Mouse (Mus musculus) heart, embryonic 16.5 days (tissue): ENCODE measurements around the gene Pde4b. TPM values are rescaled to one million over a fixed set of nuclear protein-coding genes. Genes with fewer than 3 reads are reported as not detected.

Experiments
- ATAC-seq: fragments of 200-750 bp; cut with Nextera tagmentation; replicated peaks from 2 replicates; pipeline ENCODE4 v1.8.0; 2017; ENCODE audit warnings: moderate number of reproducible peaks; ENCODE audit not compliant: insufficient read depth, low FRiP score; ENCODE audit errors: extremely low read depth
- H3K27ac ChIP-seq: fragments of 300-500 bp; sonication (generic); 2 replicates; pipeline ENCODE4 v1.5.1; 2014; ENCODE audit warnings: mild to moderate bottlenecking, low read length, control low read depth, moderate library complexity
- H3K27me3 ChIP-seq: fragments of 300-500 bp; sonication (generic); 2 replicates; pipeline ENCODE4 v1.6.1; 2014; ENCODE audit warnings: low read length, mixed read lengths; ENCODE audit not compliant: control insufficient read depth, insufficient read depth
- H3K36me3 ChIP-seq: fragments of 300-500 bp; sonication (generic); 2 replicates; pipeline ENCODE4 v1.6.1; 2014; ENCODE audit not compliant: control insufficient read depth, insufficient read depth
- H3K4me1 ChIP-seq: fragments of 300-500 bp; sonication (generic); 2 replicates; pipeline ENCODE4 v1.6.1; 2014; ENCODE audit warnings: low read length, mixed read lengths; ENCODE audit not compliant: control insufficient read depth, insufficient read depth
- H3K4me2 ChIP-seq: fragments of 300-500 bp; sonication (generic); 2 replicates; pipeline ENCODE4 v1.6.1; 2014; ENCODE audit warnings: low read depth, mild to moderate bottlenecking, control low read depth, low read length
- H3K4me3 ChIP-seq: fragments of 300-500 bp; sonication (generic); 2 replicates; pipeline ENCODE4 v1.5.1; 2014; ENCODE audit warnings: mild to moderate bottlenecking, control low read depth, low read length
- H3K9ac ChIP-seq: fragments of 300-500 bp; sonication (generic); 2 replicates; pipeline ENCODE4 v1.6.1; 2014; ENCODE audit warnings: low read length, control low read depth
- H3K9me3 ChIP-seq: fragments of 300-500 bp; sonication (generic); replicated peaks from 2 replicates; pipeline ENCODE4 v1.6.1; 2016; ENCODE audit warnings: low read length; ENCODE audit not compliant: control insufficient read depth
- WGBS: fragments of 180-500 bp; shearing (Covaris S2); extraction: QIAGEN DNeasy Blood & Tissue Kit; methylation state at CpG from one replicate; pipeline ENCODE4 v1.1.7; 2014; 5-methylcytosine and 5-hydroxymethylcytosine counted together
- polyA plus RNA-seq: library from polyadenylated mRNA; unstranded; fragments of >200 nt; fragmentation: Nextera tagmentation; extraction: Ambion mirVana; gene quantifications from 2 replicates; pipeline ENCODE4 v1.2.1, GENCODE M21; 2015

Pde4b gene
- polyA plus RNA-seq, 1 experiment from 2014 or later = 28.4 TPM

GRCm38 (mm10) chr4:102584601-102585265 lies 497.4 kb downstream of the Pde4b start:
- no peak for ATAC-seq
- Histone ChIP-seq H3K4me2 (no peak overlapping the region), H3K36me3 (no peaks in the 10 kb centered on the region), H3K9ac (no peak overlapping the region), H3K4me1 (peaks cover 35% of the 10 kb centered on the region), H3K27ac (peak overlapping the region; percentile 34), H3K9me3 (no peaks in the 10 kb centered on the region), H3K27me3 (no peaks in the 10 kb centered on the region), H3K4me3 (no peak overlapping the region)
- 49% methylated on average over 6 of the region's 6 CpGs for WGBS

- Histone ChIP-seq H3K9me3 (no peaks in the 10 kb centered on the region), H3K4me3 (no peak overlapping the region), H3K27me3 (no peaks in the 10 kb centered on the region), H3K36me3 (no peaks in the 10 kb centered on the region), H3K4me2 (no peak overlapping the region), H3K9ac (no peak overlapping the region), H3K27ac (peak overlapping the region; percentile 34; the same call in 1 of the 2 replicates), H3K4me1 (peaks cover 33% of the 10 kb centered on the region)
- 59% methylated on average over 3 of the region's 4 CpGs for WGBS
- ATAC-seq = no peak
Measured at GRCm38 (mm10) chr4:102585541-102585940, 498.2 kb downstream of the Pde4b start.

- Histone ChIP-seq H3K27ac (no peak overlapping the region), H3K4me3 (no peak overlapping the region), H3K4me1 (peaks cover 27% of the 10 kb centered on the region), H3K9ac (no peak overlapping the region), H3K27me3 (no peaks in the 10 kb centered on the region), H3K4me2 (no peak overlapping the region), H3K36me3 (no peaks in the 10 kb centered on the region), H3K9me3 (no peaks in the 10 kb centered on the region)
- 89% methylated on average over 3 of the region's 3 CpGs for WGBS
- ATAC-seq = no peak
Measured at GRCm38 (mm10) chr4:102586787-102587186, 499.4 kb downstream of the Pde4b start.

- H3K9ac ChIP-seq = peak overlapping the region; percentile 61
- ATAC-seq = peak; percentile 46
- no peaks in the 10 kb centered on the region for H3K27me3 ChIP-seq
- peak overlapping the region; percentile 61 for H3K4me2 ChIP-seq
- peaks cover 27% of the 10 kb centered on the region for H3K4me1 ChIP-seq
- peak overlapping the region; percentile 59 for H3K27ac ChIP-seq
- 49% methylated on average over 12 of the region's 12 CpGs for WGBS
- no peaks in the 10 kb centered on the region for H3K9me3 ChIP-seq
- peak overlapping the region; percentile 40 for H3K4me3 ChIP-seq
- H3K36me3 ChIP-seq = no peaks in the 10 kb centered on the region
Measured at GRCm38 (mm10) chr4:102588668-102589455, 501.5 kb downstream of the Pde4b start.

GRCm38 (mm10) chr4:102589537-102590031 lies 502.2 kb downstream of the Pde4b start:
- WGBS = 22% methylated on average over 9 of the region's 9 CpGs
- H3K9ac ChIP-seq = peak overlapping the region; percentile 61
- H3K4me1 ChIP-seq = peaks cover 26% of the 10 kb centered on the region
- H3K4me3 ChIP-seq = peak overlapping the region; percentile 40
- ATAC-seq = no peak
- no peaks in the 10 kb centered on the region for H3K9me3 ChIP-seq
- no peaks in the 10 kb centered on the region for H3K36me3 ChIP-seq
- H3K27ac ChIP-seq = peak overlapping the region; percentile 43
- no peaks in the 10 kb centered on the region for H3K27me3 ChIP-seq
- H3K4me2 ChIP-seq = peak overlapping the region; percentile 61

- Histone ChIP-seq H3K27me3 (no peaks in the 10 kb centered on the region), H3K27ac (peak overlapping the region; percentile 17; the same call in 1 of the 2 replicates), H3K4me3 (no peak overlapping the region), H3K9ac (no peak overlapping the region), H3K4me2 (no peak overlapping the region), H3K9me3 (no peaks in the 10 kb centered on the region), H3K4me1 (peaks cover 20% of the 10 kb centered on the region), H3K36me3 (peaks cover 8% of the 10 kb centered on the region)
- WGBS = 64% methylated on average over 4 of the region's 4 CpGs
- ATAC-seq = no peak
Measured at GRCm38 (mm10) chr4:102591798-102592197, 504.5 kb downstream of the Pde4b start.

- Histone ChIP-seq H3K9me3 (no peaks in the 10 kb centered on the region), H3K27ac (no peak overlapping the region), H3K27me3 (no peaks in the 10 kb centered on the region), H3K36me3 (peaks cover 12% of the 10 kb centered on the region), H3K4me1 (peaks cover 20% of the 10 kb centered on the region), H3K4me3 (no peak overlapping the region), H3K9ac (no peak overlapping the region), H3K4me2 (no peak overlapping the region)
- whole genome bisulfite sequencing = 84% methylated on average over 2 of the region's 2 CpGs
- ATAC-seq = no peak
Measured at GRCm38 (mm10) chr4:102592541-102592940, 505.2 kb downstream of the Pde4b start.

- H3K9ac ChIP-seq = no peak overlapping the region
- ATAC-seq = no peak
- no peaks in the 10 kb centered on the region for H3K27me3 ChIP-seq
- 83% methylated on average over 4 of the region's 4 CpGs for WGBS
- H3K9me3 ChIP-seq = no peaks in the 10 kb centered on the region
- H3K27ac ChIP-seq = no peak overlapping the region
- H3K4me1 ChIP-seq = peaks cover 13% of the 10 kb centered on the region
- H3K4me2 ChIP-seq = no peak overlapping the region
- no peak overlapping the region for H3K4me3 ChIP-seq
- H3K36me3 ChIP-seq = peaks cover 18% of the 10 kb centered on the region
Measured at GRCm38 (mm10) chr4:102593631-102594030, 506.3 kb downstream of the Pde4b start.

- peaks cover 26% of the 10 kb centered on the region for H3K36me3 ChIP-seq
- no peak overlapping the region for H3K4me3 ChIP-seq
- no peak for ATAC-seq
- H3K27ac ChIP-seq = no peak overlapping the region
- no peak overlapping the region for H3K9ac ChIP-seq
- no peak overlapping the region for H3K4me2 ChIP-seq
- peaks cover 4% of the 10 kb centered on the region for H3K4me1 ChIP-seq
- no peaks in the 10 kb centered on the region for H3K27me3 ChIP-seq
- WGBS = 89% methylated on average over 3 of the region's 3 CpGs
- no peaks in the 10 kb centered on the region for H3K9me3 ChIP-seq
Measured at GRCm38 (mm10) chr4:102594506-102594905, 507.2 kb downstream of the Pde4b start.
